Mouse (Mus musculus) ES-Bruce4 (cell line): Measurements from ENCODE around the gene Jund.

Experiments used
- CTCF ChIP-seq: IDR thresholded peaks from one replicate; pipeline ENCODE4 v1.8.1; 2011; ENCODE audit warnings: low read depth, low read length
- EP300 ChIP-seq: IDR thresholded peaks from 2 replicates; pipeline ENCODE4 v1.6.1; 2011; ENCODE audit warnings: low read depth, low read length; ENCODE audit not compliant: insufficient read depth
- POLR2A ChIP-seq: IDR thresholded peaks from one replicate; pipeline ENCODE4 v1.8.1; 2011; ENCODE audit warnings: low read length; ENCODE audit not compliant: insufficient read depth

DNA sequence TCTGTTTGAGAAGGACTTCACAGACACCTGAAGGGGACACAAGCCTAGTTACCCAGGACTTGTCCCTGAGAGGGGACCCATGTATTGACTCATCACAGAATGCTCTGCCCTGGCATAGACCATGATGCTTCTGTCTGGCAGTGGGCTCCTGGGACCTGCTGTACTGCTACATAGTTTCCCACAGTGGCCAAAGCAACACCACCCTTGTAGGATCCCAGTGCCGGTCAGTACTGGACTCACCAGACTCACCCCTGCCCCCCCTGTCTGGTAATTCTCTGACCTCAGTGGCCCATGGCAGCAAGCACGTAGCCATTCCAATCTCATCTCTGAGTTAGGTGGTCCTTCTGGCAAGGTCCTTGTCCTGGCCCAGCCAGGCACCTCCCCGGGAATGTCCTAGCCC is 10.6 kb upstream of the Jund start:
- TF ChIP-seq CTCF (no peak), EP300 (no peak), POLR2A (no peak)
